7 mouse cellular contexts compared by ENCODE assay signal in genomic region chr4:109000961-109001360, GRCm38 (mm10). TPM values are rescaled to one million over a fixed set of nuclear protein-coding genes. Genes with fewer than 3 reads are reported as not detected.
DNase-seq lines count a peak whose midpoint lies in the region; ATAC-seq lines count a peak whose summit lies in the region.

No protein-coding gene starts in this region.

- H3K27ac ChIP-seq in embryonic facial prominence, embryonic 13.5 days: peak overlapping the region; percentile 88
- H3K27ac ChIP-seq in hindbrain, embryonic 16.5 days (ENCODE audit: low read depth, low read length): peak overlapping the region; percentile 92
- H3K27ac ChIP-seq in midbrain, embryonic 14.5 days (replicated peaks; ENCODE audit: low read depth, low read length): peak overlapping the region; percentile 88

- H3K27me3 ChIP-seq in megakaryocyte, embryonic 14.5 days (replicated peaks): no peaks in the 10 kb centered on the region
- H3K27me3 ChIP-seq in embryonic facial prominence, embryonic 13.5 days: no peaks in the 10 kb centered on the region; the same call in 1 of the 2 replicates
- H3K27me3 ChIP-seq in hindbrain, embryonic 16.5 days (replicated peaks; ENCODE audit: control insufficient read depth, insufficient read depth, low read length): no peaks in the 10 kb centered on the region
- H3K27me3 ChIP-seq in midbrain, embryonic 14.5 days (ENCODE audit: control insufficient read depth, insufficient read depth, low read length): no peaks in the 10 kb centered on the region

- peaks cover 23% of the 10 kb centered on the region for H3K36me3 ChIP-seq in megakaryocyte, embryonic 14.5 days (replicated peaks; ENCODE audit: low read length)
- H3K36me3 ChIP-seq in embryonic facial prominence, embryonic 13.5 days: peaks cover 10% of the 10 kb centered on the region
- no peaks in the 10 kb centered on the region for H3K36me3 ChIP-seq in hindbrain, embryonic 16.5 days (ENCODE audit: control insufficient read depth, insufficient read depth, low read length)
- H3K36me3 ChIP-seq in midbrain, embryonic 14.5 days (ENCODE audit: control insufficient read depth, insufficient read depth, low read length): no peaks in the 10 kb centered on the region

- peak overlapping the region; percentile 80 for H3K4me2 ChIP-seq in embryonic facial prominence, embryonic 13.5 days
- peak overlapping the region; percentile 89 for H3K4me2 ChIP-seq in hindbrain, embryonic 16.5 days (ENCODE audit: low read length)
- H3K4me2 ChIP-seq in midbrain, embryonic 14.5 days (ENCODE audit: low read length): peak overlapping the region; percentile 91

- ATAC-seq in megakaryocyte, adult 5-6 weeks (ENCODE audit: poor library complexity, severe bottlenecking): no peak; the same call in 1 of the 2 replicates
- peak; percentile 11; the same call in 1 of the 2 replicates for ATAC-seq in embryonic facial prominence, embryonic 13.5 days (ENCODE audit: insufficient number of reproducible peaks, insufficient read depth, low FRiP score, low TSS enrichment, low read depth)
- no peak for ATAC-seq in hindbrain, embryonic 16.5 days
- ATAC-seq in midbrain, embryonic 14.5 days (ENCODE audit: low FRiP score, low TSS enrichment): 0 out of 2 replicates have a peak, but pooled peaks have one; percentile 4

- H3K4me3 ChIP-seq in megakaryocyte, embryonic 14.5 days (replicated peaks): peak overlapping the region; percentile 92
- H3K4me3 ChIP-seq in embryonic facial prominence, embryonic 13.5 days: peak overlapping the region; percentile 89
- peak overlapping the region; percentile 91 for H3K4me3 ChIP-seq in hindbrain, embryonic 16.5 days (ENCODE audit: low read length)
- H3K4me3 ChIP-seq in midbrain, embryonic 14.5 days (replicated peaks; ENCODE audit: low read depth, low read length): peak overlapping the region; percentile 90

- peaks cover 33% of the 10 kb centered on the region; the same call in 1 of the 2 replicates for H3K4me1 ChIP-seq in megakaryocyte, embryonic 14.5 days
- peaks cover 13% of the 10 kb centered on the region for H3K4me1 ChIP-seq in embryonic facial prominence, embryonic 13.5 days
- H3K4me1 ChIP-seq in hindbrain, embryonic 16.5 days (ENCODE audit: control insufficient read depth, insufficient read depth, low read depth, low read length): peaks cover 16% of the 10 kb centered on the region
- H3K4me1 ChIP-seq in midbrain, embryonic 14.5 days (ENCODE audit: control insufficient read depth, insufficient read depth, low read length): peaks cover 26% of the 10 kb centered on the region

- under 1% methylated on average over 18 of the region's 18 CpGs for WGBS in embryonic facial prominence, embryonic 13.5 days
- 0% methylated on average over 18 of the region's 18 CpGs for WGBS in hindbrain, embryonic 16.5 days
- under 1% methylated on average over 18 of the region's 18 CpGs for WGBS in midbrain, embryonic 14.5 days

- DNase-seq in midbrain, embryonic 14.5 days: no peak
- DNase-seq in layer of hippocampus, adult 9-11 months: no peak
- no peak for DNase-seq in cerebellum, postnatal 4 days (ENCODE audit: low spot score in 2 of 2)

- peak overlapping the region; percentile 92 for H3K9ac ChIP-seq in embryonic facial prominence, embryonic 13.5 days
- peak overlapping the region; percentile 89 for H3K9ac ChIP-seq in hindbrain, embryonic 16.5 days (ENCODE audit: low read depth, low read length)
- peak overlapping the region; percentile 81 for H3K9ac ChIP-seq in midbrain, embryonic 14.5 days (replicated peaks; ENCODE audit: low read length)

- H3K9me3 ChIP-seq in megakaryocyte, embryonic 14.5 days: no peaks in the 10 kb centered on the region; the same call in 1 of the 2 replicates
- H3K9me3 ChIP-seq in embryonic facial prominence, embryonic 13.5 days: no peaks in the 10 kb centered on the region
- no peaks in the 10 kb centered on the region for H3K9me3 ChIP-seq in hindbrain, embryonic 16.5 days (ENCODE audit: control insufficient read depth, low read length)
- no peaks in the 10 kb centered on the region for H3K9me3 ChIP-seq in midbrain, embryonic 14.5 days (ENCODE audit: control insufficient read depth, low read length)

RNA-seq across cellular contexts. Expression of gene Nrd1, which starts 0.5 kb away (rescaled TPM):
- 4.8 and 14.6 TPM in 2 replicates for polyA plus RNA-seq in megakaryocyte, embryonic 14.5 days (2012; ENCODE audit: insufficient read depth, low replicate concordance)
- 121 and 143 TPM in 2 replicates for total RNA-seq in megakaryocyte, adult 5-6 weeks (2015)
- 102 and 137 TPM in 2 replicates for total RNA-seq in megakaryocyte, adult 5-6 weeks (2017)
- polyA plus RNA-seq in embryonic facial prominence, embryonic 13.5 days (2015; fragmentation: Nextera tagmentation; extraction: Ambion mirVana): 77.2 and 80.0 TPM in 2 replicates
- 69.8 and 69.9 TPM in 2 replicates for polyA plus RNA-seq in hindbrain, embryonic 16.5 days (2015; fragmentation: Nextera tagmentation; extraction: Ambion mirVana)
- polyA plus RNA-seq in midbrain, embryonic 14.5 days (2014; fragmentation: Nextera tagmentation; extraction: Ambion mirVana): 57.0 and 71.8 TPM in 2 replicates

Comparison
In these comparisons a context has a peak if more than half of its experiments do, and no peak if none do; other contexts are left out.
1. ATAC-seq: peak in embryonic facial prominence, embryonic 13.5 days (single experiment) and midbrain, embryonic 14.5 days (single experiment); none in megakaryocyte, adult 5-6 weeks (single experiment) and hindbrain, embryonic 16.5 days (single experiment).
2. Peak in every context shown above with its lines, with median percentiles within 50 percentile points of each other: H3K4me3 ChIP-seq, H3K27ac ChIP-seq, H3K4me2 ChIP-seq and H3K9ac ChIP-seq.